Mouse (Mus musculus): ENCODE measurements around the gene Gm11627. TPM values are rescaled to one million over a fixed set of nuclear protein-coding genes. Genes with fewer than 3 reads are reported as not detected.

Gm11627 gene
- total and polyA plus RNA-seq, 2 experiments from 2014 or later = 7.9 to 12.0 TPM

DNA sequence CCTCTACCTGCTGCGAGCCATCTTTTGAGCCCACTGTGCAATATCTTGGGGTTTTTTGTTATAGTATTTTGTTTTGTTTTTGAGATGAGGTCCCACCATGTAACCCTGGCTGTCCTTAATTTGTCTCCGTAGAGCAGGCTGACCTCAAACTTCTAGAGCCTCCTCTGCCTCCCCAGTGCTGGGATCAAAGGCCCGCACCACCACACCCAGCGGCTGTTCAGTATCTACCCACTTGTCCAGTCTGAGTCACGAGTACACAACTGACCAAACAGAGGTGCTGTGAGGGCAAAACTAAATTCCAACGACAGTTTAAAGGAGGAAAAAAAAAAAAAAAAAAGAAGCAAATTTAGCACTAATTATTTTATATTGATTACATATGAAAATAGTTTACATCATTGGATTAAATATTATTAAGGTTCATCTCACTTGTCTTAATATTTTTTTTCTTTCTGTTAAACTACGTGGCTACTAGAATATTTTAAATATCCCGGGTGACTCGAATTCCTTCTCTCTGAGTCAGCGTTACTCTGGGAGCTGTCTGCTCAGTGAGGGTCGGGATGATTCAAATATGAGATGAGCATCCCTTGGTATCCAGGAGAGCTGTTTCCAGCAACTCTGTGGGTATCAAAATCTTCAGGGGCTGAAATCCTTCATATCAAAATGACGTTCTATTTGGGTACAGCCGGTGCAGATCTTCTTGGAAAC, 3.1 kb downstream of the Gm11627 start:
- DNase-seq (ENCODE audit: low spot score) (no peak), ATAC-seq (ENCODE audit: insufficient read depth, low read depth) (no peak)
- H3K4me1 ChIP-seq (ENCODE audit: control insufficient read depth, insufficient read depth) = peaks cover 5% of the 10 kb centered on the region; the same call in 1 of the 2 replicates
- WGBS = 33% methylated on average over 13 of the region's 13 CpGs
- no peak overlapping the region for H3K9ac ChIP-seq (replicated peaks; ENCODE audit: low read depth, low read length)
- no peak overlapping the region for H3K4me3 ChIP-seq (ENCODE audit: low read depth, low read length)
- TF ChIP-seq EP300 (IDR thresholded peaks at IDR 0.05; ENCODE audit: low read depth) (no peak), CTCF (IDR thresholded peaks at IDR 0.05; ENCODE audit: low read depth) (no peak)
- H3K4me2 ChIP-seq (ENCODE audit: low read depth, low read length) = no peak overlapping the region
- H3K27ac ChIP-seq (ENCODE audit: low read depth) = no peak overlapping the region
- no peaks in the 10 kb centered on the region for H3K27me3 ChIP-seq (ENCODE audit: control insufficient read depth, insufficient read depth, low read length)
- no peaks in the 10 kb centered on the region for H3K9me3 ChIP-seq (replicated peaks; ENCODE audit: control insufficient read depth, low read length)
- no peaks in the 10 kb centered on the region for H3K36me3 ChIP-seq (replicated peaks; ENCODE audit: control insufficient read depth, insufficient read depth, low read length)

DNA sequence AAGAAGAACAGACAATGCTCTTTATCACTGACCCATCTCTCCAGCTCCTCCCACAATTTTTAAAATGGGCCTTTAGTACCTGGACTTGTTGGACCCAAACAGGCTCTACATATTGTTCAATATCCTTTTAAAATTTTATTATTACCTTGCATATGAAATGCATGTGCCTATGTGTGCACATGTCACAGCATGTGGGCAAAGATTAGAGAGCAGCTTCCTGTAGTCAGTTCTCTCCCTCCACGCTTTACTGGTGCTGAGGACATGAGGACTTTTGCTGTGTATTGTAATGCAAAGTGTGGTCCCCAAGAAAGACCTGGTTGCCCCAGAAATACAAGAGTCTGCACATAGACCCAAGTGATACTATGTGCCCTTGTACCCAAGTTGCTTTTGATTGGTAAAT, 4.2 kb downstream of the Gm11627 start:
- Histone ChIP-seq H3K36me3 (replicated peaks; ENCODE audit: control insufficient read depth, insufficient read depth, low read length) (no peaks in the 10 kb centered on the region), H3K4me2 (ENCODE audit: low read depth, low read length) (no peak overlapping the region), H3K4me1 (ENCODE audit: control insufficient read depth, insufficient read depth) (peaks cover 3% of the 10 kb centered on the region; the same call in 1 of the 2 replicates), H3K27ac (ENCODE audit: low read depth) (no peak overlapping the region), H3K4me3 (ENCODE audit: low read depth, low read length) (no peak overlapping the region), H3K9me3 (replicated peaks; ENCODE audit: control insufficient read depth, low read length) (no peaks in the 10 kb centered on the region), H3K27me3 (ENCODE audit: control insufficient read depth, insufficient read depth, low read length) (no peaks in the 10 kb centered on the region), H3K9ac (replicated peaks; ENCODE audit: low read depth, low read length) (no peak overlapping the region)
- ATAC-seq (ENCODE audit: insufficient read depth, low read depth) (no peak), DNase-seq (ENCODE audit: low spot score) (no peak)
- WGBS = 81% methylated on average over 1 of the region's 1 CpGs
- no peak for TF ChIP-seq EP300 (IDR thresholded peaks at IDR 0.05; ENCODE audit: low read depth)
- TF ChIP-seq CTCF (IDR thresholded peaks at IDR 0.05; ENCODE audit: low read depth) = no peak

DNA sequence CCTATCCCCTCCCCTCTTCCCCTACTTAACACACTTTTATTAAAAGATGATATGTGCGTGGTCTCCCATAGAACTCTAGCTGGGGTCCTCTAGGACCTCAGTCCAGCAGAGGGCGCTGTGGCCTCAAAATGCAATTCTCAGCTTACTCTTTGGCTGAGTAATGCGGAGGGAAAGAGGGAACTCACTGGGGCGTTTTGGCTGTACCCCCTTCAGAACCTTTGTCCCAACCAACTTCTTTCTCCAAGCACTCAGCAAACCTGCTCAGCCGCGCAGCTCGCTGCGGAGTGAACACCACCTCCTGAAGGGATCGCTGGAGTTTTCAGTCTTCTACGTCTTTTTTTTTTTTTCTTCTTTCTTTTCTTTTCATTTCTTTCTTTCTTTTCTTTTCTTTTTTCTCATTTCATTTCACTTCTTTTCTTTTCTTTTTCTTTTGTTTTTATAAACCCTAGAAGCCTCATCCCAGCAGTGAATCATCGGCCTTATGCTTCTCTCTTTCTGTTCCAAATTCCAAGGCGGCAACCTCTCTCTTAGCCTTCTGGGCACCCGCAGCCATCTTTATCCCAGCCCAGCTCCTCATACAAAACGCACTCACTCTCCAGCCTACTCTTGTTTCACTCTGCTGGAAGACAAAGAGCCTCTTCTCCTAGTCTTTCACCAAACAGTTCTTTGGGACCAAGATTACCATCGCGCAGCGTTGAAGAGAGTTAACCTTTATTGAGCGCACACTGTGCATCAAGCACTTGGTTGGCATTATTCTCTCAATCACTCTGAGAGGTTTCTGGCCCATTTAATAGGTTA, 6.2 kb downstream of the Gm11627 start:
- DNase-seq (ENCODE audit: low spot score) (peak; percentile 83), ATAC-seq (ENCODE audit: insufficient read depth, low read depth) (peak; percentile 72)
- peak overlapping the region; percentile 58 for H3K4me3 ChIP-seq (ENCODE audit: low read depth, low read length)
- H3K4me2 ChIP-seq (ENCODE audit: low read depth, low read length) = peak overlapping the region; percentile 90
- H3K27me3 ChIP-seq (ENCODE audit: control insufficient read depth, insufficient read depth, low read length) = no peaks in the 10 kb centered on the region
- no peak overlapping the region for H3K27ac ChIP-seq (ENCODE audit: low read depth)
- no peak for TF ChIP-seq EP300 (IDR thresholded peaks at IDR 0.05; ENCODE audit: low read depth)
- peak; percentile 93 for TF ChIP-seq CTCF (IDR thresholded peaks at IDR 0.05; ENCODE audit: low read depth)
- 15% methylated on average over 18 of the region's 18 CpGs for WGBS
- no peaks in the 10 kb centered on the region for H3K9me3 ChIP-seq (replicated peaks; ENCODE audit: control insufficient read depth, low read length)
- H3K36me3 ChIP-seq (replicated peaks; ENCODE audit: control insufficient read depth, insufficient read depth, low read length) = no peaks in the 10 kb centered on the region
- H3K4me1 ChIP-seq (ENCODE audit: control insufficient read depth, insufficient read depth) = no peaks in the 10 kb centered on the region
- peak overlapping the region; percentile 62 for H3K9ac ChIP-seq (replicated peaks; ENCODE audit: low read depth, low read length)

DNA sequence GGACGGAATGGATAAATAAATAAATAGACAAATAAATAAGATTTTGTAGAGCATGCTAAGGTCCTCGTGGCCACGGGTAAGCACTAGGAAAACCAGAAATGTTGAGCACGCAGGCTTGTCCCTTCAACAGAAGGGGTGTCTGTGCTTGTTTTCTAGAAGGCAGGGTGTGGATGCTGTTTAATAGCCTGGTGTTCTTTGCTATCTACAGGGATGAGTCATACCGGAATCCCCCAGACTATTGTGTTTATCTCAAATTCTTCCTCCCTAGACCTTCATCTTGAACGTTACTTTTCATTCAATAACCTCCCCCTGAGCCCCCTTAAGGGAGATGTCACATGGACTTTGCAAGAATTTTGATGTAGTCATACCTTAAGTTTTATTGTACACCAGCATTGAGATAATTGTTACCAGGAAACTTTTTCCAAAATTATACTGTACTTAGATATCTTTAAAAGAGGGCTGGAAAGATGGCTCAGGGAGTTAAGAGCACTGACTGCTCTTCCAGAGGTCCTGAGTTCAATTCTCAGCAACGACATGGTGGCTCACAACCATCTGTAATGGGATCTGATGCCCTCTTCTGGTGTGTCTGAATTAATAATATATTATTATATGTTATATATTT, 10.4 kb downstream of the Gm11627 start:
- no peak for ATAC-seq (ENCODE audit: insufficient read depth, low read depth)
- TF ChIP-seq EP300 (IDR thresholded peaks at IDR 0.05; ENCODE audit: low read depth) = no peak
- TF ChIP-seq CTCF (IDR thresholded peaks at IDR 0.05; ENCODE audit: low read depth) = no peak
- no peak overlapping the region for H3K9ac ChIP-seq (replicated peaks; ENCODE audit: low read depth, low read length)
- 50% methylated on average over 7 of the region's 7 CpGs for WGBS
- H3K36me3 ChIP-seq (replicated peaks; ENCODE audit: control insufficient read depth, insufficient read depth, low read length) = no peaks in the 10 kb centered on the region
- H3K27ac ChIP-seq (ENCODE audit: low read depth) = no peak overlapping the region
- H3K27me3 ChIP-seq (ENCODE audit: control insufficient read depth, insufficient read depth, low read length) = no peaks in the 10 kb centered on the region
- no peak overlapping the region for H3K4me2 ChIP-seq (ENCODE audit: low read depth, low read length)
- DNase-seq (ENCODE audit: low spot score) = no peak
- H3K9me3 ChIP-seq (replicated peaks; ENCODE audit: control insufficient read depth, low read length) = no peaks in the 10 kb centered on the region
- no peak overlapping the region for H3K4me3 ChIP-seq (ENCODE audit: low read depth, low read length)
- H3K4me1 ChIP-seq (ENCODE audit: control insufficient read depth, insufficient read depth) = no peaks in the 10 kb centered on the region

DNA sequence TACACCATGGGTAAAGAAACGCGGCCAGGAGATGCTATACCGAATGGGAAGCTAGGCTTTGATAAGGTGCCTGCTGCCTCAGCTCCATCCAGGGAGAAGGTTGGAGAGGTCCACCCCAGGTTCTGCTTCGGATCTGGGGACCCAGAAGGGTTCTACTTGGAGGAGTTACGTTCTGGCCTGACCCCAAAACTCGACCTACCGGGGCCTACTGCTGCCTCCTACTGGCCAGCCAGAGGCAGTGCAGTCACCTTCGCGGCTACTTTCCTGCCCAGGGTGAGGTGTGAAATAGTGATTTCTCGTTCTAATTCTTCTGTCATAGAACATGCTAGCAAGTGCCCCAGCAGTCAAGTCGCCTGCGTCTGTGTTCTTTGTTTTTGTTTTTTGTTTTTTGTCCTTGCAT, 11.1 kb downstream of the Gm11627 start:
- H3K9ac ChIP-seq (replicated peaks; ENCODE audit: low read depth, low read length) = no peak overlapping the region
- ATAC-seq (ENCODE audit: insufficient read depth, low read depth) (no peak), DNase-seq (ENCODE audit: low spot score) (no peak)
- no peak overlapping the region for H3K4me3 ChIP-seq (ENCODE audit: low read depth, low read length)
- H3K4me1 ChIP-seq (ENCODE audit: control insufficient read depth, insufficient read depth) = no peaks in the 10 kb centered on the region
- H3K9me3 ChIP-seq (replicated peaks; ENCODE audit: control insufficient read depth, low read length) = no peaks in the 10 kb centered on the region
- TF ChIP-seq CTCF (IDR thresholded peaks at IDR 0.05; ENCODE audit: low read depth) = peak; percentile 19; the same call in 1 of the 2 replicates
- TF ChIP-seq EP300 (IDR thresholded peaks at IDR 0.05; ENCODE audit: low read depth) = no peak
- H3K27me3 ChIP-seq (ENCODE audit: control insufficient read depth, insufficient read depth, low read length) = no peaks in the 10 kb centered on the region
- H3K27ac ChIP-seq (ENCODE audit: low read depth) = no peak overlapping the region
- no peaks in the 10 kb centered on the region for H3K36me3 ChIP-seq (replicated peaks; ENCODE audit: control insufficient read depth, insufficient read depth, low read length)
- 71% methylated on average over 12 of the region's 12 CpGs for WGBS
- H3K4me2 ChIP-seq (ENCODE audit: low read depth, low read length) = no peak overlapping the region
